Comparison of ENCODE assay signal across 8 mouse cellular contexts in genomic region chr9:87097989-87098388, GRCm38 (mm10). TPM values are rescaled to one million over a fixed set of nuclear protein-coding genes. Genes with fewer than 3 reads are reported as not detected.
A peak's percentile ranks its signal among the peaks of the same experiment; 100 is the strongest.
DNase-seq lines count a peak whose midpoint lies in the region; ATAC-seq and TF ChIP-seq lines count a peak whose summit lies in the region.

No protein-coding gene starts in this region.

- H3K27me3 ChIP-seq in heart, postnatal 0 days (ENCODE audit: control insufficient read depth, insufficient read depth, low read length) = no peaks in the 10 kb centered on the region
- no peaks in the 10 kb centered on the region for H3K27me3 ChIP-seq in forebrain, embryonic 10.5 days (ENCODE audit: poor library complexity, severe bottlenecking)

- no peaks in the 10 kb centered on the region for H3K4me1 ChIP-seq in heart, postnatal 0 days (ENCODE audit: control insufficient read depth, insufficient read depth)
- no peaks in the 10 kb centered on the region for H3K4me1 ChIP-seq in forebrain, embryonic 10.5 days

- no peak overlapping the region for H3K27ac ChIP-seq in heart, postnatal 0 days (ENCODE audit: low read depth)
- no peak overlapping the region for H3K27ac ChIP-seq in forebrain, embryonic 10.5 days

- H3K36me3 ChIP-seq in heart, postnatal 0 days (replicated peaks; ENCODE audit: control insufficient read depth, insufficient read depth, low read length) = no peaks in the 10 kb centered on the region
- no peaks in the 10 kb centered on the region for H3K36me3 ChIP-seq in forebrain, embryonic 10.5 days (replicated peaks)

- ATAC-seq in heart, postnatal 0 days (ENCODE audit: insufficient read depth, low read depth) = no peak; the same call in 1 of the 2 replicates
- ATAC-seq in hematopoietic stem cell, adult 5-6 weeks (replicated peaks in 1 of 2; ENCODE audit: insufficient read depth in 1 of 2, low FRiP score in 2 of 2, low TSS enrichment in 1 of 2, low read depth in 1 of 2, poor library complexity in 2 of 2, severe bottlenecking in 2 of 2) = peak; percentile 53 to 74; a peak in 3 of 4 replicates

- H3K4me2 ChIP-seq in heart, postnatal 0 days (ENCODE audit: low read depth, low read length) = no peak overlapping the region

- no peak for DNase-seq in heart, postnatal 0 days (ENCODE audit: low spot score)
- no peak for DNase-seq in heart, postnatal 25 days (ENCODE audit: low spot score)
- DNase-seq in 416B (ENCODE audit: low read depth) (peak; percentile 59), R1 (ENCODE audit: low read depth, low spot score) (peak; percentile 30)
- DNase-seq in lung, postnatal 36 days = peak; percentile 50
- DNase-seq in forebrain, embryonic 10.5 days (ENCODE audit: extremely low spot score, low spot score) = no peak
- no peak for DNase-seq in urinary bladder, adult 2 months (ENCODE audit: low spot score)

- 31% methylated on average over 2 of the region's 2 CpGs for WGBS in heart, postnatal 0 days
- 62% methylated on average over 2 of the region's 2 CpGs for WGBS in forebrain, embryonic 10.5 days

- intact Hi-C loops in heart, postnatal 25 days (cut with DNase I) = loop anchor here (5.0 kb wide), 1 partner anchor 149 kb away; no protein-coding TSS in a partner anchor

- no peak for TF ChIP-seq EP300 in heart, postnatal 0 days (IDR thresholded peaks at IDR 0.05; ENCODE audit: low read depth)

- no peak overlapping the region for H3K9ac ChIP-seq in heart, postnatal 0 days (replicated peaks; ENCODE audit: low read depth, low read length)

- no peaks in the 10 kb centered on the region for H3K9me3 ChIP-seq in heart, postnatal 0 days (replicated peaks; ENCODE audit: control insufficient read depth, low read length)
- H3K9me3 ChIP-seq in forebrain, embryonic 10.5 days = no peaks in the 10 kb centered on the region

- no peak overlapping the region for H3K4me3 ChIP-seq in heart, postnatal 0 days (ENCODE audit: low read depth, low read length)
- H3K4me3 ChIP-seq in forebrain, embryonic 10.5 days = no peak overlapping the region

- peak; percentile 42 for TF ChIP-seq CTCF in heart, postnatal 0 days (IDR thresholded peaks at IDR 0.05; ENCODE audit: low read depth)

RNA-seq across cellular contexts. Expression of gene Mrap2, which starts 46.1 kb away (rescaled TPM):
- not detected in 2 replicates for total RNA-seq in heart, postnatal 0 days (2014; rRNA removed; ENCODE audit: low replicate concordance)
- not detected in 2 replicates for polyA plus RNA-seq in heart, postnatal 0 days (2015; fragmentation: Nextera tagmentation; extraction: Ambion mirVana)
- total RNA-seq in heart, postnatal 25 days (2021) = 1 to 10 TPM; 3.4 to 3.6 TPM
- total RNA-seq in hematopoietic stem cell, adult 5-6 weeks (2017) = not detected in 2 replicates
- polyA plus RNA-seq in forebrain, embryonic 10.5 days (2016; fragmentation: Nextera tagmentation; extraction: Ambion mirVana) = 0.18 TPM in 1 of 2 replicates, not detected in the other
- 0.03 and 0.09 TPM in 2 replicates for polyA plus RNA-seq in urinary bladder, adult 2 months (2012; rRNA removed)

Comparison
In these comparisons a context has a peak if more than half of its experiments do, and no peak if none do; other contexts are left out.
1. DNase-seq: peak in 416B (single experiment), R1 (single experiment) and lung, postnatal 36 days (single experiment); none in heart, postnatal 0 days (single experiment), heart, postnatal 25 days (single experiment), forebrain, embryonic 10.5 days (single experiment) and urinary bladder, adult 2 months (single experiment).